Mouse (Mus musculus) hematopoietic stem cell, adult 5-6 weeks (primary cell): ENCODE results near the gene Pbxip1. TPM values are rescaled to one million over a fixed set of nuclear protein-coding genes. Genes with fewer than 3 reads are reported as not detected.

Source experiments
- ATAC-seq, 2 experiments: fragments of 125-278 bp in 1 of 2; replicated peaks in 1 of 2; 2 replicates each; pipeline ENCODE4 v1.8.0; 2016 to 2017; ENCODE audit warnings: inconsistent platforms in 2 of 2, mild to moderate bottlenecking in 2 of 2, moderate number of reproducible peaks in 2 of 2, low read depth in 1 of 2, moderate TSS enrichment in 1 of 2; ENCODE audit not compliant: low FRiP score in 2 of 2, poor library complexity in 2 of 2, severe bottlenecking in 2 of 2, insufficient read depth in 1 of 2, low TSS enrichment in 1 of 2
- total RNA-seq: library from RNA; stranded (forward); fragments of 172-1452, 232-1000 nt; gene quantifications from 2 replicates; pipeline ENCODE4 v1.2.3, GENCODE M21; 2017

Pbxip1 gene
- total RNA-seq, 1 experiment from 2014 or later = 26.7 TPM

GRCm38 (mm10) chr3:89496366-89496765 lies 59.9 kb downstream of the Pbxip1 start:
- no peak for ATAC-seq

- ATAC-seq = no peak
Observed at GRCm38 (mm10) chr3:89499696-89500095, 63.2 kb downstream of the Pbxip1 start.

Other genes with a start within 250 kb of the Pbxip1 start
- 33.2 and 43.8 TPM in 2 replicates for gene Gba, start 233.8 kb upstream of the Pbxip1 start, total RNA-seq
- gene Thbs3, start 221.5 kb upstream of the Pbxip1 start, total RNA-seq = 0.38 TPM in 1 of 2 replicates, not detected in the other
- 52.1 and 81.3 TPM in 2 replicates for gene Mtx1, start 209.6 kb upstream of the Pbxip1 start, total RNA-seq
- gene Muc1, start 207.6 kb upstream of the Pbxip1 start, total RNA-seq = 0.44 and 1.7 TPM in 2 replicates
- gene Krtcap2, start 190.7 kb upstream of the Pbxip1 start, total RNA-seq = 108 and 186 TPM in 2 replicates
- 3.4 and 3.8 TPM in 2 replicates for gene Trim46, start 190.4 kb upstream of the Pbxip1 start, total RNA-seq
- gene Dpm3, start 177.3 kb upstream of the Pbxip1 start, total RNA-seq = 65.6 and 96.1 TPM in 2 replicates
- gene Slc50a1, start 166.1 kb upstream of the Pbxip1 start, total RNA-seq = 96.6 and 133 TPM in 2 replicates
- gene Efna1, start 155.6 kb upstream of the Pbxip1 start, total RNA-seq = 0.75 TPM in 1 of 2 replicates, not detected in the other
- gene Efna3, start 113.7 kb upstream of the Pbxip1 start, total RNA-seq = not detected in 2 replicates
- gene Efna4, start 98.7 kb upstream of the Pbxip1 start, total RNA-seq = 0.99 and 3.4 TPM in 2 replicates
- gene Adam15, start 86.7 kb upstream of the Pbxip1 start, total RNA-seq = 28.9 and 30.9 TPM in 2 replicates
- not detected in 2 replicates for gene Dcst2, start 74.7 kb upstream of the Pbxip1 start, total RNA-seq
- not detected in 2 replicates for gene Dcst1, start 71.5 kb upstream of the Pbxip1 start, total RNA-seq
- 8.6 and 9.9 TPM in 2 replicates for gene Zbtb7b, start 41.9 kb upstream of the Pbxip1 start, total RNA-seq
- 0.15 and 1.9 TPM in 2 replicates for gene Lenep, start 33.9 kb upstream of the Pbxip1 start, total RNA-seq
- 12.9 and 18.2 TPM in 2 replicates for gene Flad1, start 24.8 kb upstream of the Pbxip1 start, total RNA-seq
- 106 and 133 TPM in 2 replicates for gene Cks1b, start 18.3 kb upstream of the Pbxip1 start, total RNA-seq
- gene Shc1, start 18.3 kb upstream of the Pbxip1 start, total RNA-seq = 50.8 and 51.2 TPM in 2 replicates
- 11.8 and 14.3 TPM in 2 replicates for gene Pygo2, start 6.5 kb upstream of the Pbxip1 start, total RNA-seq
- 21.4 and 21.6 TPM in 2 replicates for gene Pmvk, start 17.8 kb downstream of the Pbxip1 start, total RNA-seq
- gene Kcnn3, start 83.5 kb downstream of the Pbxip1 start, total RNA-seq = not detected in 2 replicates